Mouse (Mus musculus): ENCODE results near the gene Naip6.
"Not testable (repeated sequence)": the region's sequence is repeated elsewhere in the genome, so short reads cannot be mapped to it uniquely, and the experiment has no call there.

Gene Naip6

DNA sequence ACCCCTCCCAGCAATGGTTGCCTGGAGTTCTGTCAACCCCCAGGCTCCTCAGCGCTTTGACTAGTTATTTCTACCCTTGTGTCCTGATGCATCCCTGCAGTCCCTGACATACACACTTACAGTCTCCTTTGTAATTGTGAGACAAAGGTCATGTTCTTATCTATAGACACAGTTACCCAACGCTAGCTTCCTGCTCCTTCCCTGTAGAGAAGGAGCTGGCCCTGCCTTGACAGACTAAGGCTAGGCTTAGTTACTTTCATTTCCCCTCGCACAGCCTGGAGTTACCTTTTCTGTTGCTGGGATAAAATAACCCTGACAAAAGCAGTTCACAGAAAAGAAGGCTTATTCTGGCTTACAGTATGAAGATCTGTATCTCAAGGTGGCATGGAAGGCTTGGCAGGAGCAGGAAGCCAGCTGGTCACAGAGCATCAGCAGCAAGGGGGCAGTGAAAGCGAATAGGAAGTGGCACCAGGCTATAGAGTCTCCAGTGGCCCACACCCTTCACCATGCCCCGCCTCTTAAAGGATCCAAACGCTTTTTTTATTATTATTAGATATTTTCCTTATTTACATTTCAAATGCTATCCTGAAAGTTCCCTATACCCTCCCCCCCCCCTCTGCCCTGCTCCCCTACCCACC lies at the start of gene Naip6:
Gene Naip6, minus strand, starts transcription at position 419 of the 638 bp plus-strand sequence.
- not testable (repeated sequence) for DNase-seq

DNA sequence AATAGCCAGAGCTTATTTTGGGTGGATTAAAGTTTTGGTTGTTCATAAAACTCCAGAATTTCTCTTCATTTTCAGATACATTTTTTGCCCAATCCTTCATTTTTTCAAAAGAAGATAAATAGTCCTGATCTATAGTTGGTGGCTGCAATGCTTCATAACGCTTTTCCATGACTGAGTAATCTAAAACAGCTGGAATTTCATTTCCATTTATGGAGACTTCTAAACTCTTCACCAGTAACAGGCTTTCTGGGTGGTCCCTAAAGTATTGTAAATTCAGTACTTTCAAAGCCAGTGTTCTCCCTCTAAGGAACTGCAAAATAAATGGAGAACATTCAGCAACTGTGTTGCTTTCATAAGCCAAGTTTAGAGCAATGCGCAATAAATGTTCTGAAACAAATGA lies 34.8 kb upstream of the Naip6 start:
- not testable (repeated sequence) for DNase-seq

DNA sequence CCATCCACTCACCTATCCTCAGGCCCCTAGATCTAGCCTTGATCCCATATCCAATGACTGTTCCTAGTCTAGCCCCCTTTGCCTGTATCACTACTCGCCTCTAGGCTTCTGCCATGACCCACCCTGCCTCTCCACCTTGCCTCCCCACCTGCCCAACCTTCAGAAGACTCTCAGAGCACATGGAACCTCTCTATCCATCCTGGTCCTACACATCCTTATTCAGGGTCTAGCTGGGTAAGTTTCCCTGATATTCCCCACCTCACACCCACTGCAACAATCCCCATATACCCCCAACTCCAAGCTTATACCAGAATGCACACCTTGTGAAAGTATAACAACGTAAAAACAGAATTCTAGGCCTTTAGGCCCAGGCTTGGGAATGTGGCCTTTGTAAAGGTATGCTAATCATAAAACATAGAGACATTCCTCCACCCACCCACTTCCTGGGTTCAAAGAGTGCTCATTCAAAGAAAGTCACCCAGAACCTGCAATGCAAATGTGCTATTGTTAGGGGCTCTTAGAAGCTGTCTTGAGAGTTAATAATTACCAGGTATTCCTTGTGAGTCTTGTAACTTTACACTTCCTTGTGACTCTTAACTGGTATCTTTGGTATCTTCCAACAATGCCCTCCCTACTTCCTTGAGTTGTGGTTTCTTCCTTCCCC lies 32.2 kb upstream of the Naip6 start:
- not testable (repeated sequence) for DNase-seq

DNA sequence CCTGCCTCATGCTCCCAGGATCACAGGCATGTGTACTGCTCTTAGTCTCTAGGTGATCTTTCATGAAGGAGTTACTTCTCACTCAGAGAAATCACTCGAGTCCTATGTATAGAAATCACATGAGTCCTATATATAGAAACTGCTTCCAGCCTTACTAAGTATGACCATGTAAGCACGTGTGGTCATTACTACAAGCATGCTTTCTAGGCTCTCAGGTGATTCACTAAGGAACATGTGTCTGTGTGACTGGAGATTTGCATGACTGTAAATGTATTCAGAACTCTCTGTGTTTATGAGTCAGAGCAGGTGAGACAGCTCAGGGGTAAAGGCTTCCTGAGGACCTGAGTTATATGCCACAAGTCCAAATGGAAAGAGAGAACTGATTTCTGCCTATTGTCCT lies 24.3 kb upstream of the Naip6 start:
- DNase-seq: no peak

DNA sequence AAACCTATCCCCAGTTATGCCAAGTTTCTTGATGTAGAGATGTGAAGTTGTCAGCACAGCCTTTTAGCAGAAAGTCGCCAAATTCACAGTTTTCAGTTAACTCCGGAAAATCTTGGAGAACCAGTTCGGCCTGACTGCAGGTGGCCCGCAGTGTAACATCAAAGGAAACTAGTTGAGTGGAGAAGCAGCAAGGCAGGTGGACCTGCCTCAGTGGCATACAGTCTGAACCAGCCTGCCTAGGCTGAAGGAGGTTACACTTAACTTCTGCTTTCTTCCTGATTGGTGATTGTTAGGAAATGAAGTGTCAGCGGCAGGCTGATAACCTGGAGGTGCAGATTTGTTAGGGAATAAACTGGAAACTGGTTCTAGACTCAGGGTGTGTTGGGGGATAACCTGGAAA lies 14.3 kb upstream of the Naip6 start:
- DNase-seq: not testable (repeated sequence)

DNA sequence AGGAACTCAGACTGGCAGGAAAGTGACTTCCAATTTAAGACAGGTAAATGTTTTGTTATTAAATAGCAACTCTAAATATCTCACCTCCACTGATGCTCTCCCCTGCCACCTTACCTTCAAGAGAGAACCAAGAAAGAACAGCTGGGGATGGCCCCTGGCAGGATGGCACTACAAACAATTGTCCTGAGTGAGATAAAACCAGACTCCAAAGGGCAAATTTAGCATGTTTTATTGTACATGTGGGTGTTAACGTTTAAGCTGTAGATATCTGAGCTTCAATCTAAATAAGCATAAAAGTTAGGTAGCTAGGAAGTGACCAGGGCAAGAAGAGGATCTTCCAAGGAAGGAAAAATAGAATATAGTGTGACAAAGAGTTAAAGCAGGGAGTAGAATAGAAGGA lies 11.4 kb upstream of the Naip6 start:
- not testable (repeated sequence) for DNase-seq

DNA sequence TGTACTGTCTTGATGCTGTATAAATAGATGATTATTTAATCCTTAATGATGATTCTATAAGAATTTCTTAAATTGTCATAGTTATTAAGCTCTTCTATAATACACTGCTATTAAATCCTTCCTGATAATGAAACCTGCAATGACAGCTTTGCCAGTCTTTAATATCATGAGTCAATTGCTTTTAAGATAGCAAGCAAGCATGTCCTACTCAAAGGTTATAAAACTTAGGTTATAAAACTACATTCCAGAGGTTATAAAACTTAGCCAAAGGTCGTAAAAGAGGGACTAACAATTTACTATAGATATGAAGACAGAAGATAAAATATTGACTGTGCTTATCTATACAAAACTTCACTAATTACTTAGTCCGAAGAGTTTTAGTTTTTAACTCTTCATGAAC lies 10.6 kb upstream of the Naip6 start:
- not testable (repeated sequence) for DNase-seq

DNA sequence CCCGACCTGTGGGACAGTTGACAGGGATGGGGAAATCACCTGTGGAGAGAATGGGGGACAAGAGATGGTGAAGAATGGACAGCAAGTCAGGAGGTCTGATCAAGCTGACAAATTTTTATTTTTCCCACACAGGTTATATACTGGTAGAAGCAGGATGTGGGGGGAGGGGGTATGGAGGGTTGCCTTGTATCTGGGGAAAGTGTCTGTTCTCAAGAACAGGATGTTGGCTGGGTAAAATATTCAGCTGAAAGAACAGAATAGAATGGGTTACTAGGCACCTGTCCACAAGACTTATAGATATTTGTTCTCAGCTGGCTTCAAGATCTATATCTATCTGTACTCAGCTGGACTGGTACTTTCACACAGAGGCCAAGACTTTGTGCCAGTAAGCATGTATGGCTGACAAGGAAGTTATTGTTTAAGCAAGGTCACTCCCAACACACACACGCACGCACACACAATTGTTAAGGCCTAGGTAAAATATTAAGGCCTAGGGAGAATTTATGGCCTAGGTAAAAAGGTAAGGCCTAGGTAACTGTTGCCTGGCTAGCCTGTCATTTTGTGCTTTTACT lies 4.9 kb upstream of the Naip6 start:
- not testable (repeated sequence) for DNase-seq

DNA sequence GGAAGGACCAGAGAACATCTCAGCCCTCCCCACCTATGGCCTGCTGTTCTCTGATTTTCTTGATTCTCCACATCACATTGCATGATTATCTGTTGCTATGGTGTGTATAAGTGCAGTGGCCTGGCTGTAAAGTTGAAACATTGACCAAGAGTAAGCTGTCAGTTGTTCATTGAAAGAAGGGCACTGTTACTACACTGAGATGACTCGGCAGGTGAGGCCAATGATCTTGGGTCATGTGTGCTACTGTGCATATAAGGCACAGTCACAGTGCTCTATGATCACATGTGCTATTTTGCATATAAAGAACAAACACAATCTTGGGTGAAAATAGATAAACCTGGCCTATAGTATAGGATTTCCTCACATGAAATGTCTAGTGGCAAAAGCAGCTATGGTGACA lies 32.9 kb downstream of the Naip6 start:
- DNase-seq: no peak

DNA sequence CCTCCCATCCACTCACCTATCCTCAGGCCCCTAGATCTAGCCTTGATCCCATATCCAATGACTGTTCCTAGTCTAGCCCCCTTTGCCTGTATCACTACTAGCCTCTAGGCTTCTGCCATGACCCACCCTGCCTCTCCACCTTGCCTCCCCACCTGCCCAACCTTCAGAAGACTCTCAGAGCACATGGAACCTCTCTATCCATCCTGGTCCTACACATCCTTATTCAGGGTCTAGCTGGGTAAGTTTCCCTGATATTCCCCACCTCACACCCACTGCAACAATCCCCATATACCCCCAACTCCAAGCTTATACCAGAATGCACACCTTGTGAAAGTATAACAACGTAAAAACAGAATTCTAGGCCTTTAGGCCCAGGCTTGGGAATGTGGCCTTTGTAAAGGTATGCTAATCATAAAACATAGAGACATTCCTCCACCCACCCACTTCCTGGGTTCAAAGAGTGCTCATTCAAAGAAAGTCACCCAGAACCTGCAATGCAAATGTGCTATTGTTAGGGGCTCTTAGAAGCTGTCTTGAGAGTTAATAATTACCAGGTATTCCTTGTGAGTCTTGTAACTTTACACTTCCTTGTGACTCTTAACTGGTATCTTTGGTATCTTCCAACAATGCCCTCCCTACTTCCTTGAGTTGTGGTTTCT lies 45.9 kb downstream of the Naip6 start:
- DNase-seq: not testable (repeated sequence)

DNA sequence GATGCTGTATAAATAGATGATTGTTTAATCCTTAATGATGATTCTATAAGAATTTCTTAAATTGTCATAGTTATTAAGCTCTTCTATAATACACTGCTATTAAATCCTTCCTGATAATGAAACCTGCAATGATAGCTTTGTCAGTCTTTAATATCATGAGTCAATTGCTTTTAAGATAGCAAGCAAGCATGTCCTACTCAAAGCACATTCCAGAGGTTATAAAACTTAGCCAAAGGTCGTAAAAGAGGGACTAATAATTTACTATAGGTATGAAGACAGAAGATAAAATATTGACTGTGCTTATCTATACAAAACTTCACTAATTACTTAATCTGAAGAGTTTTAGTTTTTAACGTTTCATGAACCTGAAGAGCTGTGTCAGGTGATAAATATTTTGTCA lies 60.5 kb downstream of the Naip6 start:
- DNase-seq: not testable (repeated sequence)

DNA sequence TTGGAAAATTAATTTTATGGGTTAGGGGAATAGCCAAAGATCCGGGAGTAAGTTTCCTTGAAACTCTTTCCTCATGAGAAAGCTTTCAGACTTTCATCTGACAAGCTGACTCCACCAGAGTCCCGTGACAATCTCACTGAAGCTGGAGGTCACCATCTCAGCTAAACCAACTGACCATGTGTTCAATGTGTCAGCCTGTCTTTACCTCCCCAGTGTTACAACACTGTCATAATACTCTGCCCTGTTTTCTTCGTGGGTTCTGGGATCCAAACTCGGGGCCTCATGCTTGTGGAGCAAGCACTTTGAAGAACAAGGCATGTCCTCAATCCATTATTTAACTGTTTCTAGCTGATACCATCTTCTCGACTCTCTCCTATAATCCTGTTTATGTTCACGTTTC lies 61.5 kb downstream of the Naip6 start:
- DNase-seq: not testable (repeated sequence)

DNA sequence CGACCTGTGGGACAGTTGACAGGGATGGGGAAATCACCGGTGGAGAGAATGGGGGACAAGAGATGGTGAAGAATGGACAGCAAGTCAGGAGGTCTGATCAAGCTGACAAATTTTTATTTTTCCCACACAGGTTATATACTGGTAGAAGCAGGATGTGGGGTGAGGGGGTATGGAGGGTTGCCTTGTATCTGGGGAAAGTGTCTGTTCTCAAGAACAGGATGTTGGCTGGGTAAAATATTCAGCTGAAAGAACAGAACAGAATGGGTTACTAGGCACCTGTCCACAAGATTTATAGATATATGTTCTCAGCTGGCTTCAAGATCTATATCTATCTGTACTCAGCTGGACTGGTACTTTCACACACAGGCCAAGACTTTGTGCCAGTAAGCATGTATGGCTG lies 65.6 kb downstream of the Naip6 start:
- DNase-seq: not testable (repeated sequence)

DNA sequence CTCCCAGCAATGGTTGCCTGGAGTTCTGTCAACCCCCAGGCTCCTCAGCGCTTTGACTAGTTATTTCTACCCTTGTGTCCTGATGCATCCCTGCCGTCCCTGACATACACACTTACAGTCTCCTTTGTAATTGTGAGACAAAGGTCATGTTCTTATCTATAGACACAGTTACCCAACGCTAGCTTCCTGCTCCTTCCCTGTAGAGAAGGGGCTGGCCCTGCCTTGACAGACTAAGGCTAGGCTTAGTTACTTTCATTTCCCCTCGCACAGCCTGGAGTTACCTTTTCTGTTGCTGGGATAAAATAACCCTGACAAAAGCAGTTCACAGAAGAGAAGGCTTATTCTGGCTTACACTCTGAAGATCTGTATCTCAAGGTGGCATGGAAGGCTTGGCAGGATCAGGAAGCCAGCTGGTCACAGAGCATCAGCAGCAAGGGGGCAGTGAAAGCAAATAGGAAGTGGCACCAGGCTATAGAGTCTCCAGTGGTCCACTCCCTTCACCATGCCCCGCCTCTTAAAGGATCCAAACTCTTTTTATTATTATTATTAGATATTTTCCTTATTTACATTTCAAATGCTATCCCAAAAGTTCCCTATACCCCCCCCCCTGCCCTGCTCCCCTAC lies 70.5 kb downstream of the Naip6 start:
- DNase-seq: not testable (repeated sequence)

DNA sequence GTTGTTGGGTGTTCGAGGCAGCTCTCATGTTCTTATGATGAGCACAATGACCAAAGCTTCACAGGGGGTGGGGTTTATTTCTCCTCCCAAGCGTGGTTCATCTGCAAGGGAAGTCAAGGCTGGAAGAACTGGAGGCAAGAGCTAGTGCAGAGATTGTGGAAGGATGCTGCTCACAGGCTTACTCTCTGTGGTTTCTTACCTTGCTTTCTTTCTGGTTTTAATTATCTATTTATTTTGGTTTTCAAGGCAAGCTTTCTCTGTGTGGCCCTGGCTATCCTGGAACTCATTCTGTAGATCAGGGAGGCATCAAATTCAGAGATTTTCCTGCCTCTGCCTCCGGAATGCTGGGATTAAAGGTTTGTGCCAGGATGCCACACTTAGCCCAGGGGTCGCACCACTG lies 71.3 kb downstream of the Naip6 start, which contains the start of gene Naip5:
Gene Naip5, minus strand, starts transcription at position 101 of the 400 bp plus-strand sequence.
- DNase-seq: not testable (repeated sequence)

DNA sequence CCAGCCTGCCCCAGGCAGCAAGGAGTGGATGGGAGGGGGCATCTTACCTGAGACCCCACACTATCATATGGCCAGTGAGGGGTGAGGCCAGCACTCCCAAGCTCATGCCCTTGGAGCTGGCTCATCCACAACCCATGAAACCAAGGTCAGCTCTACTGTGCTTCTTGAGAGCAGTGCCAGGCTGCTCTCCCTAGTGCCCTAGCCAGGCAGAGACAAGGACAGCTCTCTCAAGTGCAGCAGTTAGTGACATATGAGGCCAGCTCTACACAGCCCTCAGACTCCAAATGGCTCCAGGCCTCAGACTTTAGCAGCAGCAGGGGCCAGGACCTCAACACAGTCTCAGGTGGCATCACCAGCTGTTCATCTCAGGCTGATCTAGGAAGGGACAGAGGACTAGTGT lies 73.8 kb downstream of the Naip6 start:
- no peak for DNase-seq
